Mouse (Mus musculus) myocyte (in vitro differentiated cells): ENCODE data around the gene Jazf1.

Experiments used
- CEBPB ChIP-seq: IDR thresholded peaks from 2 replicates; pipeline ENCODE4 v1.6.1; 2011; ENCODE audit warnings: mild to moderate bottlenecking, moderate library complexity; ENCODE audit not compliant: poor library complexity, insufficient read depth, severe bottlenecking
- E2F4 ChIP-seq: IDR thresholded peaks from one replicate; pipeline ENCODE4 v1.6.1; 2011; ENCODE audit warnings: mild to moderate bottlenecking, control low read depth, moderate library complexity; ENCODE audit not compliant: insufficient read depth
- MAX ChIP-seq: IDR thresholded peaks from one replicate; pipeline ENCODE4 v1.6.1; 2011; ENCODE audit warnings: low read depth, mild to moderate bottlenecking, control low read depth
- MYOG ChIP-seq, 3 experiments: IDR thresholded peaks; one replicate each; pipeline ENCODE4 v1.6.1; 2011; ENCODE audit warnings: control low read depth in 2 of 3, low read depth in 2 of 3, mild to moderate bottlenecking in 2 of 3; ENCODE audit not compliant: insufficient read length in 2 of 3, control insufficient read depth in 1 of 3, insufficient read depth in 1 of 3
- POLR2A ChIP-seq: IDR thresholded peaks from one replicate; pipeline ENCODE4 v1.6.1; 2011; ENCODE audit warnings: low read depth, mild to moderate bottlenecking, control low read depth, moderate library complexity; ENCODE audit not compliant: insufficient read length
- POLR2AphosphoS2 ChIP-seq: IDR thresholded peaks from one replicate; pipeline ENCODE4 v1.6.1; 2011; ENCODE audit warnings: low read depth, control low read depth; ENCODE audit not compliant: insufficient read length
- TCF12 ChIP-seq: IDR thresholded peaks from one replicate; pipeline ENCODE4 v1.6.1; 2011; ENCODE audit warnings: mild to moderate bottlenecking, control low read depth; ENCODE audit not compliant: poor library complexity, insufficient read depth, severe bottlenecking

DNA sequence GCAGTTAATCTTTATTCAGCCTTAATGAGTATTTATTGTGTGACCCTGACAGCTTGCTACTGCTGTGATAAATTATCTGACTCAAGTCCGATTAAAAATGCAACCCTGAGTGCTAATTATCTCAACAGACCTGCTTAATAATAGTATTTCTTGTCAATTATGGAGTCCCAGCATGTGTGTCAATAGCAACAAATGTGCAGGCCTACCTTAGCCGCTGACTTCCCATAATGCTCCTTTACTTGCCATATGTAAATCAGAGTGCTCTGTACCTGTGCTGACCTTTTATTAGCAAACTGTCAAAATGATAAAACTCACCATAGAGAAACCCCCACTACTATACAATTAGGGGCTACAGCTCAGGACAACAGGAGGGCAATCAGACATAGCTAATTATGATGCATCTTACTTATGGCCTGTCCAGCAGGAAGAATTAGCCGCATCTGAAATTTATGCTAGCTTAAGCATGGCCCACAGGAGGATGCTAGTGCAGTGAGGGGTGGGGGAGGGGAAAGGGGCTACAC, 209.5 kb downstream of the Jazf1 start:
- no peak for TF ChIP-seq POLR2AphosphoS2
- TF ChIP-seq POLR2A = no peak
- TF ChIP-seq TCF12 = no peak
- TF ChIP-seq MAX = no peak
- no peak for TF ChIP-seq MYOG (IDR thresholded peaks at IDR 0.05; ENCODE audit: control insufficient read depth in 1 of 3, insufficient read depth in 1 of 3, insufficient read length in 2 of 3, low read depth in 2 of 3)
- no peak for TF ChIP-seq E2F4
- TF ChIP-seq CEBPB = no peak
